Comparison of ENCODE assay signal across 21 mouse cellular contexts in genomic region chr2:52372480-52372879, GRCm38 (mm10). TPM values are rescaled to one million over a fixed set of nuclear protein-coding genes. Genes with fewer than 3 reads are reported as not detected.
DNase-seq lines count a peak whose midpoint lies in the region; ATAC-seq and TF ChIP-seq lines count a peak whose summit lies in the region.
"Had no signal": no experiment of that assay in that cellular context is flagged by ENCODE, and none has a peak within 500 bp of the region (broad histone marks: within the 10 kb centered on the region; RNA-seq: fewer than 3 reads in every experiment).

No protein-coding gene starts in this region.

- no peaks in the 10 kb centered on the region for H3K9me3 ChIP-seq in kidney, postnatal 0 days (replicated peaks; ENCODE audit: low read length)
- H3K9me3 ChIP-seq: hindbrain, embryonic 12.5 days; megakaryocyte, embryonic 14.5 days; midbrain, embryonic 15.5 days; stomach, embryonic 15.5 days had no signal

- H3K4me2 ChIP-seq in kidney, postnatal 0 days (ENCODE audit: low read length) = no peak overlapping the region
- H3K4me2 ChIP-seq: heart, embryonic 11.5 days; hindbrain, embryonic 12.5 days; midbrain, embryonic 15.5 days; stomach, embryonic 15.5 days had no signal

- H3K9ac ChIP-seq in kidney, postnatal 0 days (ENCODE audit: low read depth, low read length) = no peak overlapping the region
- H3K9ac ChIP-seq: hindbrain, embryonic 12.5 days; liver, embryonic 14.5 days; midbrain, embryonic 15.5 days; stomach, embryonic 15.5 days had no signal

- no peaks in the 10 kb centered on the region for H3K4me1 ChIP-seq in kidney, postnatal 0 days (replicated peaks; ENCODE audit: insufficient read depth, low read length)
- H3K4me1 ChIP-seq: hindbrain, embryonic 12.5 days; midbrain, embryonic 15.5 days had no signal

- TF ChIP-seq CTCF in kidney, postnatal 0 days (IDR thresholded peaks at IDR 0.05; ENCODE audit: low read depth) = no peak

- no peak; the same call in 1 of the 2 replicates for ATAC-seq in kidney, postnatal 0 days (replicated peaks; ENCODE audit: low FRiP score, low read depth)
- ATAC-seq: activated CD4-positive, CD25-positive, alpha-beta regulatory T cell, adult 4 months; forebrain, embryonic 14.5 days; inflammation-experienced regulatory T-cells, adult 6 months; midbrain, embryonic 15.5 days had no signal

- H3K36me3 ChIP-seq in kidney, postnatal 0 days (ENCODE audit: insufficient read depth, low read length) = no peaks in the 10 kb centered on the region
- H3K36me3 ChIP-seq: hindbrain, embryonic 12.5 days; midbrain, embryonic 15.5 days; stomach, embryonic 15.5 days had no signal

- no peak overlapping the region for H3K27ac ChIP-seq in kidney, postnatal 0 days
- H3K27ac ChIP-seq: hindbrain, embryonic 12.5 days; liver, embryonic 14.5 days; midbrain, embryonic 15.5 days; stomach, embryonic 15.5 days had no signal

- WGBS in kidney, postnatal 0 days = 43% methylated on average over 6 of the region's 6 CpGs

- no peaks in the 10 kb centered on the region for H3K27me3 ChIP-seq in kidney, postnatal 0 days (ENCODE audit: insufficient read depth, low read length)
- H3K27me3 ChIP-seq: hindbrain, embryonic 12.5 days; midbrain, embryonic 15.5 days; stomach, embryonic 15.5 days had no signal

- no peak overlapping the region for H3K4me3 ChIP-seq in kidney, postnatal 0 days (replicated peaks; ENCODE audit: low read depth, low read length)
- H3K4me3 ChIP-seq: hindbrain, embryonic 12.5 days; midbrain, embryonic 15.5 days; myocyte; stomach, embryonic 15.5 days had no signal

- DNase-seq in adrenal gland, adult 2 months = peak; percentile 40
- DNase-seq in adrenal gland, adult 18-20 months (ENCODE audit: low spot score in 2 of 2) = no peak
- DNase-seq in kidney, postnatal 0 days (ENCODE audit: low spot score) = peak; percentile 71
- DNase-seq in kidney, adult 18-20 months = no peak
- DNase-seq in testis, postnatal 10 days (ENCODE audit: low spot score) = peak; percentile 19
- DNase-seq in testis, postnatal 14 days (ENCODE audit: low spot score) = no peak
- peak; percentile 44 to 75 for DNase-seq in lung, postnatal 4 days
- DNase-seq in right cerebral cortex, postnatal 14 days = no peak
- DNase-seq: cerebellum, adult 9-10 months; heart, postnatal 10 days; kidney, postnatal 25 days had no signal

RNA-seq across cellular contexts. Expression of gene Neb, which starts 5.8 kb away (rescaled TPM):
- total RNA-seq in adrenal gland, adult 2 months (2021) = 10 to 100 TPM in 1 of 2 experiments, under 1 TPM in 1; 0.55 to 18.6 TPM
- polyA plus RNA-seq in adrenal gland, adult 2 months (2012; rRNA removed) = 0.59 and 0.65 TPM in 2 replicates
- 1 to 10 TPM; 2.9 to 7.0 TPM for total RNA-seq in adrenal gland, adult 18-20 months (2021)
- 0.74 and 0.75 TPM in 2 replicates for polyA plus RNA-seq in kidney, postnatal 0 days (2015; fragmentation: Nextera tagmentation; extraction: Ambion mirVana)

RNA-seq across cellular contexts. Expression of gene Arl5a, which starts 52.2 kb away (rescaled TPM):
- 10 to 100 TPM; 43.1 to 53.7 TPM for total RNA-seq in adrenal gland, adult 2 months (2021)
- 4.4 and 5.6 TPM in 2 replicates for polyA plus RNA-seq in adrenal gland, adult 2 months (2012; rRNA removed)
- 10 to 100 TPM; 39.9 to 62.6 TPM for total RNA-seq in adrenal gland, adult 18-20 months (2021)
- polyA plus RNA-seq in kidney, postnatal 0 days (2015; fragmentation: Nextera tagmentation; extraction: Ambion mirVana) = 32.1 and 33.2 TPM in 2 replicates

Comparison
In these comparisons a context has a peak if more than half of its experiments do, and no peak if none do; other contexts are left out.
1. DNase-seq: peak in adrenal gland, adult 2 months (single experiment), kidney, postnatal 0 days (single experiment), testis, postnatal 10 days (single experiment) and lung, postnatal 4 days (2 of 2); none in adrenal gland, adult 18-20 months (0 of 2), kidney, adult 18-20 months (single experiment), testis, postnatal 14 days (single experiment) and right cerebral cortex, postnatal 14 days (single experiment).